Mouse (Mus musculus) olfactory bulb, adult 2 months (tissue): ENCODE data around the gene Cytip.

Source experiments
- CTCF ChIP-seq: fragments of 200-500 bp; IDR thresholded peaks from 2 replicates; pipeline ENCODE4 v1.5.1; 2012; ENCODE audit warnings: low read depth, mild to moderate bottlenecking, low read length, moderate library complexity; ENCODE audit not compliant: insufficient read depth
- POLR2A ChIP-seq: fragments of 200-500 bp; IDR thresholded peaks from 2 replicates; pipeline ENCODE4 v1.6.1; 2012; ENCODE audit warnings: mild to moderate bottlenecking, low read depth, low read length, moderate library complexity; ENCODE audit not compliant: insufficient read depth

GRCm38 (mm10) chr2:58153742-58154141 lies 41.6 kb downstream of the Cytip start:
- TF ChIP-seq CTCF (no peak), POLR2A (no peak)
